Mouse (Mus musculus) erythroblast, embryonic 14.5 days (primary cell): Measurements from ENCODE around the gene Obsl1.

Source experiments
- GATA1 ChIP-seq: IDR thresholded peaks from 2 replicates; pipeline ENCODE4 v1.6.1; 2012; ENCODE audit warnings: low read length, inconsistent platforms, mixed read lengths
- TAL1 ChIP-seq: IDR thresholded peaks from 3 replicates; pipeline ENCODE4 v1.6.1; 2012; ENCODE audit warnings: low read length, inconsistent platforms, mixed read lengths

GRCm38 (mm10) chr1:75499441-75499840 lies 6.8 kb downstream of the Obsl1 start:
- TF ChIP-seq GATA1, result no peak
- no peak for TF ChIP-seq TAL1
